Mouse (Mus musculus) right cerebral cortex, postnatal 4 days (tissue): Measurements from ENCODE around the gene Aipl1.
"Not testable (repeated sequence)": the region's sequence is repeated elsewhere in the genome, so short reads cannot be mapped to it uniquely, and the experiment has no call there.

ENCODE experiments used
- DNase-seq: peaks from one replicate; pipeline ENCODE4 v3.0.0-alpha.2; 2022

Aipl1 gene

GRCm38 (mm10) chr11:72010940-72011722 lies 26.2 kb downstream of the Aipl1 start:
- no peak for DNase-seq

GRCm38 (mm10) chr11:72010367-72010766 lies 26.9 kb downstream of the Aipl1 start:
- DNase-seq: no peak

- no peak for DNase-seq
These were observed 31.8 kb downstream of the Aipl1 start for GRCm38 (mm10) chr11:72005547-72005946.

- DNase-seq: no peak
These were observed 34.1 kb downstream of the Aipl1 start for GRCm38 (mm10) chr11:72003171-72003570.

- no peak for DNase-seq
These were observed 35.0 kb downstream of the Aipl1 start for GRCm38 (mm10) chr11:72002138-72002853.

- DNase-seq: no peak
These were observed 37.1 kb downstream of the Aipl1 start for GRCm38 (mm10) chr11:72000194-72000593.

- DNase-seq: no peak
These were observed 40.5 kb downstream of the Aipl1 start for GRCm38 (mm10) chr11:71996805-71997204.

- DNase-seq: no peak
These were observed 41.3 kb downstream of the Aipl1 start for GRCm38 (mm10) chr11:71995968-71996511.

- DNase-seq: no peak
These were observed 44.9 kb downstream of the Aipl1 start for GRCm38 (mm10) chr11:71992438-71992837.

- no peak for DNase-seq
These were observed 45.8 kb downstream of the Aipl1 start for GRCm38 (mm10) chr11:71991541-71991940.

- not testable (repeated sequence) for DNase-seq
These were observed 47.9 kb downstream of the Aipl1 start for GRCm38 (mm10) chr11:71989407-71989806.

- DNase-seq: no peak
These were observed 49.9 kb downstream of the Aipl1 start for GRCm38 (mm10) chr11:71987159-71988150.

GRCm38 (mm10) chr11:71985783-71986182 lies 51.5 kb downstream of the Aipl1 start:
- DNase-seq: no peak

GRCm38 (mm10) chr11:71985101-71985711 lies 52.1 kb downstream of the Aipl1 start:
- no peak for DNase-seq

- no peak for DNase-seq
These were observed 53.2 kb downstream of the Aipl1 start for GRCm38 (mm10) chr11:71984093-71984492.
